Mouse (Mus musculus) midbrain, embryonic 10.5 days (tissue): ENCODE measurements around the gene Mcpt9. TPM values are rescaled to one million over a fixed set of nuclear protein-coding genes. Genes with fewer than 3 reads are reported as not detected.

ENCODE experiments used
- polyA plus RNA-seq: library from polyadenylated mRNA; unstranded; fragments of >200 nt; fragmentation: Nextera tagmentation; extraction: Ambion mirVana; gene quantifications from 2 replicates; pipeline ENCODE4 v1.2.1, GENCODE M21; 2016

Gene Mcpt9
- polyA plus RNA-seq, 1 experiment from 2014 or later: not detected

Other genes with a start within 250 kb of the Mcpt9 start
- 5.4 and 6.5 TPM in 2 replicates for gene Adcy4, start 246.4 kb downstream of the Mcpt9 start, polyA plus RNA-seq
- 6.9 and 7.1 TPM in 2 replicates for gene Ripk3, start 241.6 kb downstream of the Mcpt9 start, polyA plus RNA-seq
- 22.0 and 24.6 TPM in 2 replicates for gene Nfatc4, start 207.4 kb downstream of the Mcpt9 start, polyA plus RNA-seq
- gene Nynrin, start 176.5 kb downstream of the Mcpt9 start, polyA plus RNA-seq: 22.3 and 25.1 TPM in 2 replicates
- gene Cbln3, start 146.1 kb downstream of the Mcpt9 start, polyA plus RNA-seq: 0.14 and 0.16 TPM in 2 replicates
- 23.2 and 24.7 TPM in 2 replicates for gene Khnyn, start 145.5 kb downstream of the Mcpt9 start, polyA plus RNA-seq
- 27.5 and 31.5 TPM in 2 replicates for gene Sdr39u1, start 130.2 kb downstream of the Mcpt9 start, polyA plus RNA-seq
- not detected in 2 replicates for gene Cma1, start 85.8 kb downstream of the Mcpt9 start, polyA plus RNA-seq
- not detected in 2 replicates for gene Cma2, start 79.5 kb downstream of the Mcpt9 start, polyA plus RNA-seq
- not detected in 2 replicates for gene Mcpt1, start 12.5 kb downstream of the Mcpt9 start, polyA plus RNA-seq
- not detected in 2 replicates for gene Mcpt2, start 11.5 kb upstream of the Mcpt9 start, polyA plus RNA-seq
- gene Mcpt4, start 31.8 kb upstream of the Mcpt9 start, polyA plus RNA-seq: not detected in 2 replicates
- gene Mcpt8, start 54.8 kb upstream of the Mcpt9 start, polyA plus RNA-seq: not detected in 2 replicates
- not detected in 2 replicates for gene Ctsg, start 72.1 kb upstream of the Mcpt9 start, polyA plus RNA-seq
- gene Gzme, start 90.1 kb upstream of the Mcpt9 start, polyA plus RNA-seq: not detected in 2 replicates
- not detected in 2 replicates for gene Gzmd, start 102.1 kb upstream of the Mcpt9 start, polyA plus RNA-seq
- gene Gzmg, start 129.1 kb upstream of the Mcpt9 start, polyA plus RNA-seq: not detected in 2 replicates
- gene Gzmn, start 144.1 kb upstream of the Mcpt9 start, polyA plus RNA-seq: not detected in 2 replicates
- gene Gzmf, start 180.9 kb upstream of the Mcpt9 start, polyA plus RNA-seq: not detected in 2 replicates
- gene Gzmc, start 204.2 kb upstream of the Mcpt9 start, polyA plus RNA-seq: not detected in 2 replicates
- gene Gzmb, start 231.8 kb upstream of the Mcpt9 start, polyA plus RNA-seq: not detected in 2 replicates